In genomic region chr16:91647461-91648219, GRCm38 (mm10) we compare ENCODE assay signal across 8 mouse cellular contexts. TPM values are rescaled to one million over a fixed set of nuclear protein-coding genes. Genes with fewer than 3 reads are reported as not detected.
DNase-seq lines count a peak whose midpoint lies in the region; ATAC-seq and TF ChIP-seq lines count a peak whose summit lies in the region.

Gene Son, plus strand, starts transcription at chr16:91647506.

- peak within 1 kb of the TSS; percentile 73 for H3K4me3 ChIP-seq in hindbrain, embryonic 13.5 days

- peak; percentile 95 for ATAC-seq in Patski
- peak; percentile 97 for ATAC-seq in hindbrain, embryonic 13.5 days (ENCODE audit: low FRiP score)

- H3K27ac ChIP-seq in hindbrain, embryonic 13.5 days, result peak within 1 kb of the TSS; percentile 99

- peaks cover 16% of the 10 kb centered on the region for H3K36me3 ChIP-seq in hindbrain, embryonic 13.5 days

- H3K4me2 ChIP-seq in hindbrain, embryonic 13.5 days, result peak within 1 kb of the TSS; percentile 92

- peak; percentile 84 for DNase-seq in Patski (ENCODE audit: low read depth, low spot score)
- DNase-seq in cerebellum, postnatal 14 days, result peak; percentile 95 to 96
- peak; percentile 96 to 97 for DNase-seq in frontal cortex, postnatal 14 days (ENCODE audit: low spot score in 2 of 2)
- peak; percentile 87 to 88 for DNase-seq in layer of hippocampus, postnatal 25 days (ENCODE audit: extremely low spot score in 1 of 2, low spot score in 1 of 2)
- DNase-seq in lung, postnatal 25 days (ENCODE audit: low spot score), result peak; percentile 98
- peak; percentile 97 for DNase-seq in retina, embryonic 14.5 days (ENCODE audit: low spot score)
- DNase-seq in thymus, postnatal 4 days, result peak; percentile 93

- no peak for TF ChIP-seq CTCF in Patski (IDR thresholded peaks at IDR 0.05)

- peaks cover 25% of the 10 kb centered on the region for H3K4me1 ChIP-seq in hindbrain, embryonic 13.5 days (replicated peaks)

- peak within 1 kb of the TSS; percentile 91 for H3K9ac ChIP-seq in hindbrain, embryonic 13.5 days

- H3K27me3 ChIP-seq in Patski, result no peaks in the 10 kb centered on the region
- no peaks in the 10 kb centered on the region for H3K27me3 ChIP-seq in hindbrain, embryonic 13.5 days

- POLR2A ChIA-PET in Patski (lab: Charles Lee), result interaction anchor here (0.7 to 1.5 kb wide), 6 partner anchors 9 to 152 kb away, joined by 3 to 7 read pairs (median 3); no protein-coding TSS in a partner anchor

- CTCF ChIA-PET in Patski (lab: Charles Lee), result interaction anchor here (1.6 kb wide), 1 partner anchor 9 kb away, joined by 5 read pairs; no protein-coding TSS in a partner anchor

- under 1% methylated on average over 70 of the region's 70 CpGs for WGBS in hindbrain, embryonic 13.5 days

- in situ Hi-C loops in Patski (cut with MboI; ENCODE audit: low pct_unique_long_range_greater_than_20kb), result no loop called here

- no peaks in the 10 kb centered on the region for H3K9me3 ChIP-seq in hindbrain, embryonic 13.5 days

RNA-seq across cellular contexts. Expression of gene Son, which starts in this region (rescaled TPM):
- polyA plus RNA-seq in Patski (2021), result 151 TPM
- 138 and 140 TPM in 2 replicates for polyA plus RNA-seq in hindbrain, embryonic 13.5 days (2015; fragmentation: Nextera tagmentation; extraction: Ambion mirVana)
- 100 to 1,000 TPM; 212 to 264 TPM for total RNA-seq in layer of hippocampus, postnatal 25 days (2021)

Comparison
In these comparisons a context has a peak if more than half of its experiments do, and no peak if none do; other contexts are left out.
1. Peak in every context shown above with its lines: DNase-seq, ATAC-seq, H3K4me3 ChIP-seq and H3K27ac ChIP-seq.